Mouse (Mus musculus) macrophage (primary cell): ENCODE data around the gene Neurog1. TPM values are rescaled to one million over a fixed set of nuclear protein-coding genes. Genes with fewer than 3 reads are reported as not detected.

ENCODE experiments used
- H3K27ac ChIP-seq: fragments of 350-480 bp; formaldehyde crosslinking; 2 replicates; pipeline ENCODE4 v1.9.0; 2021
- H3K36me3 ChIP-seq: fragments of 350-480 bp; formaldehyde crosslinking; 2 replicates; pipeline ENCODE4 v1.9.0; 2021; ENCODE audit errors: inconsistent target
- H3K4me3 ChIP-seq: fragments of 350-480 bp; formaldehyde crosslinking; 2 replicates; pipeline ENCODE4 v1.9.0; 2021; ENCODE audit errors: inconsistent target
- H3K79me2 ChIP-seq: fragments of 350-480 bp; formaldehyde crosslinking; 2 replicates; pipeline ENCODE4 v1.9.0; 2021; ENCODE audit errors: inconsistent target
- WGBS: methylation state at CpG from one replicate; pipeline ENCODE4 v1.1.7; 2026; ENCODE audit warnings: inconsistent platforms; ENCODE audit not compliant: missing documents; 5-methylcytosine and 5-hydroxymethylcytosine counted together
- polyA plus RNA-seq: library from polyadenylated mRNA; stranded (reverse); fragments of 250-400 nt; gene quantifications from 3 replicates; pipeline ENCODE4 v1.2.4, GENCODE M21; 2018; ENCODE audit warnings: inconsistent platforms

The Neurog1 gene
- polyA plus RNA-seq, 1 experiment from 2014 or later = not detected

DNA sequence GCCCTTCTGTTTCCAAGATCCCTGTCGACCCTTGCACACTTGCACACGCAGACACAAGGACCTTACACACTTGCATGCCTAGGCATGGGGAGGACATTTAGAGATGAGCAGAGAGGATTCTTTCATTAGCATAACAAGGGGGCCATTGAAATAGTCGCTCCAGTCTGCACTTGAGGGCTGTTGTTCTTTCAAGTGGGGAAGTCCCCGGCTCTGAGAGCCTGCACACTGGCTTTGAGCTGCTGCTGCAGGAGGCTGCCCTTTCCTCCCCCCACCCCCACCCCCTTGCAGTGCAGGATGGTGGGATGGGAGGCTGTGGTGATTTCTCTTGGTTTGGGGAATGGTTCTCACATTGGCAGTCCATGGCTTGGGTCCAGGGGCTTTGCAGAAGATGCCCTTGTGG is 35.9 kb downstream of the Neurog1 start:
- Histone ChIP-seq H3K79me2 (no peaks in the 10 kb centered on the region), H3K27ac (no peak overlapping the region), H3K36me3 (no peaks in the 10 kb centered on the region), H3K4me3 (no peak overlapping the region)
- WGBS = 48% methylated on average over 4 of the region's 4 CpGs

DNA sequence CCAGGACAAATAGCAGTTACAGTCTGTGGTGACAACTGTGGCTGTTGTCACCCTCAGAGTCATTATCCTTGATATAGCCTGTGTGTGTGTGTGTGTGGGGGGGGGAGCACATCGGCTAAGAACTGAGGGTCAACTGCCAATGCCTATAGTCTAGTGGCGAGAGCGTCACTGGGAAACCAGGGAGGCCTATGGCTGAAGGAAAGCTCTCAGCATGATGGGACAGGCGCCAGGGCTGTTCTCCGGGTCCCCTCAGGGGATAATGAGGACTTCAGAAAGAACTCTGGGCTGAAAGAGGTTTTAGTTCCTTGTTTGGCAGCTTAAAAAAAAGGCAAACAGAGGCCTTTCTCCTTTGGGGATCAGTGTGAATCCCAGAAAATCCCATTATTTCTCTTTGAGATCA is 37.3 kb downstream of the Neurog1 start:
- no peaks in the 10 kb centered on the region for H3K79me2 ChIP-seq
- no peaks in the 10 kb centered on the region for H3K36me3 ChIP-seq
- WGBS = 81% methylated on average over 5 of the region's 5 CpGs
- H3K4me3 ChIP-seq = no peak overlapping the region
- no peak overlapping the region for H3K27ac ChIP-seq

DNA sequence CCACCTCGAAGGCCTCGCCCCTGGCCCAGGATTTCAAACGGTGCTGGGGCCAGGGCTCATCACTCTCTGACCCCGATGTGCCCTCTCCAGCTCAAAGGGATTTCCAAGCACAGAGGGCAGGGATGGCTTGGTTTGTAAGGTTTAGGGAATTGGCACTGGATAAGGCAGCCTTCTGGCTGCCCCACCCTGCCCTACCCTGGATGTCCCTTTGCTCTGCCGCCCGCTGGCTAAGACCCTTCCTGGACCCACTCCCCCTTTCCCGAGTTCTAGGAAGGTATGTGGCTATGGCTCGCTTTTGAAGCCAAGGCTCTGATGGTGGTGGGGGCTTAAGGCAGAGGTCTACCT is 42.9 kb downstream of the Neurog1 start:
- Histone ChIP-seq H3K4me3 (no peak overlapping the region), H3K36me3 (no peaks in the 10 kb centered on the region), H3K27ac (no peak overlapping the region), H3K79me2 (no peaks in the 10 kb centered on the region)
- 59% methylated on average over 8 of the region's 8 CpGs for WGBS

DNA sequence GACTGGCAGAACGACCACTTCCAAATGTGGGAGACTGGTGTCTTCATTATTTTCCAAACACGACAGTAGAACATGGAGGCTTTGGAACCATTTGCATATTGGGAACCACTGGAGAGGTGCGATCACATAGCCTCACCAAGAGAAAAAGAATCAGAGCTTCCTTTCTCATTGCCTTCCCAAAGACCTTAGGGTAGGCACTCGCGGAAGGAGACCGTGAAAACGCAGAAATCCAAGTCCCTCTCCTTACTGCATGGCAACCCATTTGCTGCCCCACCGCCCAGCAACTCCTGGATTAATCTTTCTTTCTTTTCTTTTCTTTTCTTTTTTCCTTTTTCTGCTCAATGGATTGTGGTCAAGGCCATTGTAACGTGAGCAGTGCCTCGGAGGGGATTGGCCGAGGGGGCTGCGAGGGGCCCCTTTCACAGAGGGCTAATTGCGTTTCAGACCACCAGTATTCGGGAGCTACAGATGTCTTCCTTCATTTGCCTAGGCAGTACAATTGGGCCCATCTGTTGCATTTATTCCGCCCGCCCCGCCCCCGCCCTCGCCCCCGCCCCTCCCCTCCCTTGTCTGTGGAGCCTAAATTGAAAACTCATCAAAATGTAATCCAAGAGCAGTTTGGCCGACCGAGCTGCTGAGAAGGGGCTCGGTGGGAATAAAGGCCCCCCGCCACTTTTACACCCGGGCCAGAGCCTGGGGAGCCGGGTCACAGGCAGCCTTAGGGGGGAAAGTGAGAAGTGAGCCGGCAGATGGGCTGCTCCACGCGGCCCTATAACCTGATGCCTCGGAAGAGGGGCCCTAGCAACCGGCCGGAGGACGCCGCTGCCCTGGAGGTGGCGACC is 43.5 kb downstream of the Neurog1 start:
- WGBS = 37% methylated on average over 30 of the region's 35 CpGs
- Histone ChIP-seq H3K36me3 (no peaks in the 10 kb centered on the region), H3K27ac (no peak overlapping the region), H3K79me2 (no peaks in the 10 kb centered on the region), H3K4me3 (no peak overlapping the region)

Other genes starting within 250 kb of the Neurog1 start
- gene H2afy, start 115.8 kb downstream of the Neurog1 start, polyA plus RNA-seq = 96.3 to 139 TPM (median 138 TPM) in 3 replicates
- gene Tifab, start 73.3 kb downstream of the Neurog1 start, polyA plus RNA-seq = 17.5 to 60.8 TPM (median 44.2 TPM) in 3 replicates
- gene Cxcl14, start 44.4 kb upstream of the Neurog1 start, polyA plus RNA-seq = 0.27 to 7.5 TPM (median 0.39 TPM) in 3 replicates
- gene Gm3045, start 174.4 kb upstream of the Neurog1 start, polyA plus RNA-seq = not detected in 3 replicates
- not detected in 3 replicates for gene Slc25a48, start 186.2 kb upstream of the Neurog1 start, polyA plus RNA-seq
- not detected in 3 replicates for gene Il9, start 230.1 kb upstream of the Neurog1 start, polyA plus RNA-seq